Mouse (Mus musculus) liver, embryonic 14.5 days (tissue): ENCODE data around the gene Mpeg1. TPM values are rescaled to one million over a fixed set of nuclear protein-coding genes. Genes with fewer than 3 reads are reported as not detected.

Experiments used
- ATAC-seq: fragments of 200-750 bp; cut with Nextera tagmentation; 2 replicates; pipeline ENCODE4 v1.8.0; 2017; ENCODE audit warnings: moderate number of reproducible peaks, mild to moderate bottlenecking, moderate library complexity; ENCODE audit not compliant: insufficient read depth
- DNase-seq, 3 experiments: peaks; one replicate each; pipeline ENCODE4 v3.0.0-alpha.2; 2012 to 2013; ENCODE audit warnings: low read depth in 3 of 3, low spot score in 3 of 3
- H3K27ac ChIP-seq: fragments of 300-500 bp; sonication (generic); 2 replicates; pipeline ENCODE4 v1.5.1; 2014; ENCODE audit warnings: moderate library complexity, mild to moderate bottlenecking, control low read depth, inconsistent platforms
- H3K27me3 ChIP-seq: fragments of 300-500 bp; sonication (generic); 2 replicates; pipeline ENCODE4 v1.6.1; 2014; ENCODE audit warnings: mild to moderate bottlenecking, low read length, moderate library complexity; ENCODE audit not compliant: control insufficient read depth, insufficient read depth
- H3K36me3 ChIP-seq: fragments of 300-500 bp; sonication (generic); replicated peaks from 2 replicates; pipeline ENCODE4 v1.6.1; 2014; ENCODE audit warnings: low read depth; ENCODE audit not compliant: control insufficient read depth, insufficient read depth
- H3K4me1 ChIP-seq, 2 experiments: fragments of 200-500 bp in 1 of 2; fragments of 300-500 bp in 1 of 2; sonication (generic) in 1 of 2; replicated peaks; 2 replicates each; pipeline ENCODE4 v1.6.1; 2012 to 2014; ENCODE audit warnings: antibody characterized with exemption in 1 of 2, inconsistent platforms in 1 of 2, low read length in 1 of 2; ENCODE audit not compliant: control insufficient read depth in 2 of 2, insufficient read depth in 2 of 2
- H3K4me2 ChIP-seq: fragments of 300-500 bp; sonication (generic); 2 replicates; pipeline ENCODE4 v1.6.1; 2014; ENCODE audit warnings: low read depth, mild to moderate bottlenecking, control low read depth, moderate library complexity
- H3K4me3 ChIP-seq, 2 experiments: fragments of 200-500 bp in 1 of 2; fragments of 300-500 bp in 1 of 2; sonication (generic) in 1 of 2; 2 replicates each; pipeline ENCODE4 v1.5.1; 2012 to 2014; ENCODE audit warnings: low read depth in 2 of 2, low read length in 2 of 2, mild to moderate bottlenecking in 2 of 2, control low read depth in 1 of 2, inconsistent platforms in 1 of 2, moderate library complexity in 1 of 2; ENCODE audit not compliant: insufficient read depth in 1 of 2
- H3K9ac ChIP-seq: fragments of 300-500 bp; sonication (generic); replicated peaks from 2 replicates; pipeline ENCODE4 v1.6.1; 2014; ENCODE audit warnings: mild to moderate bottlenecking, control low read depth, moderate library complexity
- H3K9me3 ChIP-seq: fragments of 300-500 bp; sonication (generic); 2 replicates; pipeline ENCODE4 v1.6.1; 2016; ENCODE audit warnings: low read length, mixed read lengths; ENCODE audit not compliant: control insufficient read depth
- CTCF ChIP-seq: IDR thresholded peaks from 2 replicates; pipeline ENCODE4 v1.5.1; 2016; ENCODE audit warnings: antibody characterized with exemption, low read depth, control low read depth
- EP300 ChIP-seq: IDR thresholded peaks from 2 replicates; pipeline ENCODE4 v1.6.1; 2016; ENCODE audit warnings: antibody characterized with exemption, low read depth
- WGBS: fragments of 180-500 bp; shearing (Covaris S2); extraction: QIAGEN DNeasy Blood & Tissue Kit; methylation state at CpG from one replicate; pipeline ENCODE4 v1.1.7; 2014; ENCODE audit not compliant: insufficient replicate concordance; 5-methylcytosine and 5-hydroxymethylcytosine counted together
- polyA plus RNA-seq, 2 experiments: library from polyadenylated mRNA; depleted of rRNA in 1 of 2; stranded (reverse) in 1 of 2; unstranded in 1 of 2; fragments of >200 nt; fragmentation: Nextera tagmentation in 1 of 2; extraction: Ambion mirVana in 1 of 2; gene quantifications; 2 replicates each; pipeline versions ENCODE4 v1.2.1 to v1.2.3; 2012 to 2014

Mpeg1 gene
- polyA plus RNA-seq, 2 experiments, result 2.0 to 5.9 TPM

- no peak overlapping the region for H3K27ac ChIP-seq
- H3K4me3 ChIP-seq, result no peak overlapping the region
- no peak overlapping the region for H3K9ac ChIP-seq
- no peak for TF ChIP-seq CTCF
- TF ChIP-seq EP300, result no peak
- no peaks in the 10 kb centered on the region for H3K4me1 ChIP-seq
- H3K9me3 ChIP-seq, result no peaks in the 10 kb centered on the region
- no peaks in the 10 kb centered on the region for H3K36me3 ChIP-seq
- DNase-seq (no peak), ATAC-seq (no peak)
- no peaks in the 10 kb centered on the region for H3K27me3 ChIP-seq
- no peak overlapping the region for H3K4me2 ChIP-seq
- 46% methylated on average over 4 of the region's 4 CpGs for WGBS
Observed at GRCm38 (mm10) chr19:12435750-12436524, 24.6 kb upstream of the Mpeg1 start.

GRCm38 (mm10) chr19:12439581-12439980 lies 21.0 kb upstream of the Mpeg1 start:
- no peaks in the 10 kb centered on the region for H3K36me3 ChIP-seq
- no peaks in the 10 kb centered on the region for H3K27me3 ChIP-seq
- H3K4me1 ChIP-seq, result no peaks in the 10 kb centered on the region
- no peak for TF ChIP-seq EP300
- TF ChIP-seq CTCF, result no peak
- no peak overlapping the region for H3K9ac ChIP-seq
- WGBS, result 29% methylated on average over 1 of the region's 1 CpGs
- DNase-seq, result no peak
- no peak overlapping the region for H3K4me3 ChIP-seq
- H3K27ac ChIP-seq, result no peak overlapping the region
- H3K4me2 ChIP-seq, result no peak overlapping the region
- no peaks in the 10 kb centered on the region for H3K9me3 ChIP-seq
- no peak for ATAC-seq

- Histone ChIP-seq H3K36me3 (no peaks in the 10 kb centered on the region), H3K27me3 (no peaks in the 10 kb centered on the region), H3K4me2 (no peak overlapping the region), H3K9ac (no peak overlapping the region), H3K9me3 (no peaks in the 10 kb centered on the region), H3K4me1 (no peaks in the 10 kb centered on the region), H3K4me3 (no peak overlapping the region), H3K27ac (no peak overlapping the region)
- 32% methylated on average over 5 of the region's 5 CpGs for WGBS
- TF ChIP-seq CTCF (no peak), EP300 (no peak)
- ATAC-seq (no peak), DNase-seq (no peak)
Observed at GRCm38 (mm10) chr19:12440103-12440725, 20.4 kb upstream of the Mpeg1 start.

- H3K4me1 ChIP-seq, result no peaks in the 10 kb centered on the region
- no peaks in the 10 kb centered on the region for H3K36me3 ChIP-seq
- no peak overlapping the region for H3K9ac ChIP-seq
- H3K4me3 ChIP-seq, result no peak overlapping the region
- TF ChIP-seq EP300, result no peak
- no peak for TF ChIP-seq CTCF
- no peak for DNase-seq
- no peak overlapping the region for H3K27ac ChIP-seq
- no peaks in the 10 kb centered on the region for H3K27me3 ChIP-seq
- H3K9me3 ChIP-seq, result no peaks in the 10 kb centered on the region
- no peak for ATAC-seq
- H3K4me2 ChIP-seq, result no peak overlapping the region
- 39% methylated on average over 4 of the region's 4 CpGs for WGBS
Observed at GRCm38 (mm10) chr19:12442560-12442959, 18.0 kb upstream of the Mpeg1 start.

GRCm38 (mm10) chr19:12445014-12445413 lies 15.6 kb upstream of the Mpeg1 start:
- Histone ChIP-seq H3K4me3 (no peak overlapping the region), H3K9me3 (no peaks in the 10 kb centered on the region), H3K4me1 (no peaks in the 10 kb centered on the region), H3K9ac (no peak overlapping the region), H3K36me3 (no peaks in the 10 kb centered on the region), H3K27ac (no peak overlapping the region), H3K27me3 (no peaks in the 10 kb centered on the region), H3K4me2 (no peak overlapping the region)
- no peak for TF ChIP-seq EP300
- no peak for TF ChIP-seq CTCF
- no peak for DNase-seq
- 35% methylated on average over 3 of the region's 3 CpGs for WGBS
- ATAC-seq, result no peak
